Mouse (Mus musculus): ENCODE results near the gene Peli2.

DNA sequence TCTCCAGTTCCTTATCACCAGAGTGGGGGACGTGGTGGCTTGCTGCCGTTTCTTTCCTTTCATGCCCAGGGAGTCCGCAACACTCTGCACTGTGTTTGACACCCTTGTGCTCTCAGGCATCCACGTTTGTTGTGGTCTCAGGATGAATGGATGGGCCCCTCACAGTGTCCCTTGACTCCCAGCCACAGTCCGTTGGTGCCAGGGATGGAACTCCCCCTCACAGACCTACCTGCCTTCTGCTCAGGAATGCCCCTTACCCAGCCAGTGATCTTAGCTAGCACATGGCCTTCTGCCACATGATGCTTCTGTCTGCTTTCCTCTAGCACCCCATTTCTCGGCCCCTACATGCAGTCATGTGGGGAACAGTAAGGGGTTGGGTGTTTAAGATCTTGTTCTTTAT lies 65.7 kb downstream of the Peli2 start:
- TF ChIP-seq MAFK (IDR thresholded peaks at IDR 0.05; ENCODE audit: insufficient read depth, low read depth, low read length) (no peak), ZNF384 (IDR thresholded peaks at IDR 0.05; ENCODE audit: low read depth, low read length) (no peak), ZC3H11A (IDR thresholded peaks at IDR 0.05; ENCODE audit: borderline replicate concordance, low read depth, low read length) (no peak), HCFC1 (IDR thresholded peaks at IDR 0.05; ENCODE audit: borderline replicate concordance, insufficient read depth, low read length) (no peak)

All from ES-E14 (cell line).